Comparison of ENCODE assay signal across 8 mouse cellular contexts in the genomic region with DNA sequence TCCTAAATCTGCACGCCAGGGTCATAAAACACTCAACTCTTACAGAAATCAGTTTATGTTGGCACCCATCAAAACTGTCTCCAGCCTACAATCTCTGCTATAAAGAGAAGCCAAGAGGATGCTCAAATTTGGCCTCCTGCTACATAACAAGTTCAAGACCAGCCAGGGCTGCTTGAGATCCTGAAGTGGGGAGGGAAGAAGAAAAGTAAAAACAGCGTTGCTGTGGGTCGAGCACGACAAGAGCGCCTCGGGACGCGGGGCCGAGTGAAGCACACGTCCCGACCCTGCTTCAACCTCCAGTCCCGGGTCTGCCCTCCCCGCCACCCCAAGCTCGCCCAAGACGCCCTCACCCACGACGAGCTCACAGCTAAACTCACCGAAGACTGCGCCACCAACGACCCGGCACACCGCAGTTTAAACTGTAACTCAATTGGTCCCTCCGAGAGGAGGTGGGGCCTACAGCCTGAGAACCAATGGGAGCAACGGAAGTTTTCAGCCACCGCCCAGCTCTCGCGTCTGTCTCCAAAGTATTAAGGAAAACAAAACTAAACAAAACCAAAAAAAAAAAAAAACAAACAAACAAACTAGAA. TPM values are rescaled to one million over a fixed set of nuclear protein-coding genes. Genes with fewer than 3 reads are reported as not detected.
A peak's percentile ranks its signal among the peaks of the same experiment; 100 is the strongest.
DNase-seq lines count a peak whose midpoint lies in the region; ATAC-seq and TF ChIP-seq lines count a peak whose summit lies in the region.

TSS of gene Pttg1 (minus strand) at position 428 of the 590 bp plus-strand sequence.

- peak within 1 kb of the TSS; percentile 58 for H3K9ac ChIP-seq in forebrain, embryonic 12.5 days
- H3K9ac ChIP-seq in heart, postnatal 0 days (replicated peaks; ENCODE audit: low read depth, low read length): peak within 1 kb of the TSS; percentile 81
- peak within 1 kb of the TSS; percentile 78 for H3K9ac ChIP-seq in liver, postnatal 0 days (replicated peaks)
- H3K9ac ChIP-seq in neural tube, embryonic 14.5 days (replicated peaks; ENCODE audit: low read depth, low read length): peak within 1 kb of the TSS; percentile 55

- TF ChIP-seq EP300 in heart, postnatal 0 days (IDR thresholded peaks at IDR 0.05; ENCODE audit: low read depth): no peak
- no peak; the same call in 1 of the 2 replicates for TF ChIP-seq EP300 in liver, postnatal 0 days (IDR thresholded peaks at IDR 0.05; ENCODE audit: low read depth)

- peaks cover 15% of the 10 kb centered on the region for H3K9me3 ChIP-seq in E14TG2a.4 (ENCODE audit: low read length)
- H3K9me3 ChIP-seq in forebrain, embryonic 12.5 days: no peaks in the 10 kb centered on the region
- H3K9me3 ChIP-seq in heart, postnatal 0 days (replicated peaks; ENCODE audit: control insufficient read depth, low read length): no peaks in the 10 kb centered on the region; the same call in 1 of the 2 replicates
- H3K9me3 ChIP-seq in liver, postnatal 0 days (ENCODE audit: low read length): no peaks in the 10 kb centered on the region
- no peaks in the 10 kb centered on the region for H3K9me3 ChIP-seq in neural tube, embryonic 14.5 days (ENCODE audit: control insufficient read depth, low read length)

- peak; percentile 88 for DNase-seq in c-Kit-positive CD71-positive TER-119-positive erythroid progenitor cells, embryonic 14.5 days (ENCODE audit: low spot score)
- DNase-seq in heart, postnatal 0 days (ENCODE audit: low spot score): peak; percentile 90
- DNase-seq in kidney, postnatal 4 days: peak; percentile 81 to 89
- peak; percentile 88 for DNase-seq in liver, postnatal 0 days
- DNase-seq in testis, postnatal 10 days (ENCODE audit: low spot score): peak; percentile 82

- WGBS in forebrain, embryonic 12.5 days: 3% methylated on average over 27 of the region's 27 CpGs
- WGBS in heart, postnatal 0 days: 3% methylated on average over 27 of the region's 27 CpGs
- 3% methylated on average over 27 of the region's 27 CpGs for WGBS in liver, postnatal 0 days (ENCODE audit: insufficient replicate concordance)
- 4% methylated on average over 27 of the region's 27 CpGs for WGBS in neural tube, embryonic 14.5 days

- no peaks in the 10 kb centered on the region for H3K27me3 ChIP-seq in E14TG2a.4 (ENCODE audit: insufficient read depth, low read length)
- no peaks in the 10 kb centered on the region for H3K27me3 ChIP-seq in forebrain, embryonic 12.5 days
- H3K27me3 ChIP-seq in heart, postnatal 0 days (ENCODE audit: control insufficient read depth, insufficient read depth, low read length): no peaks in the 10 kb centered on the region
- no peaks in the 10 kb centered on the region for H3K27me3 ChIP-seq in liver, postnatal 0 days (ENCODE audit: insufficient read depth, low read length)
- H3K27me3 ChIP-seq in neural tube, embryonic 14.5 days (ENCODE audit: control insufficient read depth, insufficient read depth, low read length): no peaks in the 10 kb centered on the region

- peak within 1 kb of the TSS; percentile 76 for H3K4me3 ChIP-seq in E14TG2a.4 (replicated peaks; ENCODE audit: low read length)
- H3K4me3 ChIP-seq in forebrain, embryonic 12.5 days (replicated peaks): peak within 1 kb of the TSS; percentile 59
- H3K4me3 ChIP-seq in heart, postnatal 0 days (ENCODE audit: low read depth, low read length): peak within 1 kb of the TSS; percentile 72
- peak within 1 kb of the TSS; percentile 63 for H3K4me3 ChIP-seq in liver, postnatal 0 days (ENCODE audit: low read depth, low read length)
- peak within 1 kb of the TSS; percentile 43 for H3K4me3 ChIP-seq in neural tube, embryonic 14.5 days (ENCODE audit: low read depth, low read length)

- H3K36me3 ChIP-seq in E14TG2a.4 (ENCODE audit: insufficient read depth, low read length): peaks cover 34% of the 10 kb centered on the region
- H3K36me3 ChIP-seq in forebrain, embryonic 12.5 days (replicated peaks): no peaks in the 10 kb centered on the region
- H3K36me3 ChIP-seq in heart, postnatal 0 days (replicated peaks; ENCODE audit: control insufficient read depth, insufficient read depth, low read length): peaks cover 27% of the 10 kb centered on the region
- peaks cover 8% of the 10 kb centered on the region for H3K36me3 ChIP-seq in liver, postnatal 0 days (replicated peaks; ENCODE audit: insufficient read depth, low read length)
- H3K36me3 ChIP-seq in neural tube, embryonic 14.5 days (ENCODE audit: control insufficient read depth, insufficient read depth, low read length): no peaks in the 10 kb centered on the region

- peak; percentile 97 for ATAC-seq in forebrain, embryonic 12.5 days (ENCODE audit: low FRiP score)
- ATAC-seq in heart, postnatal 0 days (ENCODE audit: insufficient read depth, low read depth): peak; percentile 99
- peak; percentile 99 for ATAC-seq in liver, postnatal 0 days
- ATAC-seq in neural tube, embryonic 14.5 days (ENCODE audit: low read depth): peak; percentile 97

- H3K27ac ChIP-seq in forebrain, embryonic 12.5 days: peak within 1 kb of the TSS; percentile 25; the same call in 1 of the 2 replicates
- H3K27ac ChIP-seq in heart, postnatal 0 days (ENCODE audit: low read depth): peak within 1 kb of the TSS; percentile 91
- H3K27ac ChIP-seq in liver, postnatal 0 days (ENCODE audit: low read depth): peak within 1 kb of the TSS; percentile 90
- H3K27ac ChIP-seq in neural tube, embryonic 14.5 days (ENCODE audit: low read depth, low read length): no peak within 1 kb of the TSS

- peak within 1 kb of the TSS; percentile 58 for H3K4me2 ChIP-seq in forebrain, embryonic 12.5 days
- peak within 1 kb of the TSS; percentile 65 for H3K4me2 ChIP-seq in heart, postnatal 0 days (ENCODE audit: low read depth, low read length)
- H3K4me2 ChIP-seq in liver, postnatal 0 days (ENCODE audit: low read depth, low read length): peak within 1 kb of the TSS; percentile 76
- H3K4me2 ChIP-seq in neural tube, embryonic 14.5 days (ENCODE audit: low read depth, low read length): peak within 1 kb of the TSS; percentile 49

- TF ChIP-seq CTCF in E14TG2a.4 (conservative IDR thresholded peaks at IDR 0.05; ENCODE audit: low read length): no peak
- TF ChIP-seq CTCF in heart, postnatal 0 days (IDR thresholded peaks at IDR 0.05; ENCODE audit: low read depth): no peak
- no peak; the same call in 1 of the 2 replicates for TF ChIP-seq CTCF in liver, postnatal 0 days (IDR thresholded peaks at IDR 0.05; ENCODE audit: low read depth)

- H3K4me1 ChIP-seq in E14TG2a.4 (replicated peaks; ENCODE audit: low read depth, low read length): peaks cover 13% of the 10 kb centered on the region
- peaks cover 9% of the 10 kb centered on the region; the same call in 1 of the 2 replicates for H3K4me1 ChIP-seq in forebrain, embryonic 12.5 days
- H3K4me1 ChIP-seq in heart, postnatal 0 days (ENCODE audit: control insufficient read depth, insufficient read depth): peaks cover 6% of the 10 kb centered on the region
- H3K4me1 ChIP-seq in liver, postnatal 0 days (ENCODE audit: insufficient read depth): peaks cover 11% of the 10 kb centered on the region
- H3K4me1 ChIP-seq in neural tube, embryonic 14.5 days (ENCODE audit: control insufficient read depth, insufficient read depth, low read length): no peaks in the 10 kb centered on the region

RNA-seq across cellular contexts. Expression of gene Pttg1, which starts in this region (rescaled TPM):
- 55.8 and 62.5 TPM in 2 replicates for polyA plus RNA-seq in forebrain, embryonic 12.5 days (2016; fragmentation: Nextera tagmentation; extraction: Ambion mirVana)
- total RNA-seq in heart, postnatal 0 days (2014; rRNA removed; ENCODE audit: low replicate concordance): 78.1 and 88.3 TPM in 2 replicates
- 179 and 190 TPM in 2 replicates for polyA plus RNA-seq in heart, postnatal 0 days (2015; fragmentation: Nextera tagmentation; extraction: Ambion mirVana)
- 61.8 and 62.5 TPM in 2 replicates for polyA plus RNA-seq in liver, postnatal 0 days (2015; fragmentation: Nextera tagmentation; extraction: Ambion mirVana)
- 36.1 and 40.3 TPM in 2 replicates for polyA plus RNA-seq in neural tube, embryonic 14.5 days (2014; fragmentation: Nextera tagmentation; extraction: Ambion mirVana)
